Mouse (Mus musculus): ENCODE results near the gene Olfr33.

DNA sequence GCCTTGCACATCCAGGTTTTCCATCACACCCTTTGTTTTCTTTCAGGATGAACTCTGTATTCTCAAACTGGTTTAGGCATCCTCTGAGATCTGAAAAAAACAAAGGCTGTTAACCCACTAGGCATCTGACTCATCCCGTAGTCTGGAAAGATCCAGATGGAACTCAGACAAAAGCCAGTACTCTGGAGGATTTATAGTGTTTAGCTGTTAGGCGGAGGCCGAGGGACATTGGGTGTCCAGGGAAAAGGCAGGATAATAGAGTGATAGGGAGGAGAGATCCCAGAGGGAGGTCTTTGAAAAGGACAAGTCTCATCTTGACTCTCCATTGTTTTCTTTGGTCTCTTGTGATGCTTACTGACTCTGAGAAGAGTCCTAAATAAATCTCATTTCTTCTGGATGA, 54.3 kb downstream of the Olfr33 start, which contains the start of gene Olfr556:
- TF ChIP-seq TCF12 (IDR thresholded peaks at IDR 0.05; ENCODE audit: insufficient read depth, poor library complexity, severe bottlenecking) (no peak), POLR2A (IDR thresholded peaks at IDR 0.05; ENCODE audit: insufficient read length, low read depth) (no peak), MYOG (IDR thresholded peaks at IDR 0.05; ENCODE audit: control insufficient read depth in 1 of 3, insufficient read depth in 1 of 3, insufficient read length in 2 of 3, low read depth in 2 of 3) (no peak), USF1 (IDR thresholded peaks at IDR 0.05; ENCODE audit: low read depth) (no peak), POLR2AphosphoS2 (IDR thresholded peaks at IDR 0.05; ENCODE audit: insufficient read length, low read depth) (no peak), CEBPB (IDR thresholded peaks at IDR 0.05; ENCODE audit: insufficient read depth, poor library complexity, severe bottlenecking) (no peak), MYOD1 (IDR thresholded peaks at IDR 0.05; ENCODE audit: control insufficient read depth in 1 of 3, insufficient read length in 2 of 3, low read depth in 2 of 3) (no peak), MAX (IDR thresholded peaks at IDR 0.05; ENCODE audit: low read depth) (no peak), E2F4 (IDR thresholded peaks at IDR 0.05; ENCODE audit: insufficient read depth) (no peak)

Measured in myocyte (in vitro differentiated cells).